Mouse (Mus musculus): ENCODE measurements around the gene Scrn1. TPM values are rescaled to one million over a fixed set of nuclear protein-coding genes. Genes with fewer than 3 reads are reported as not detected.

Gene Scrn1
- total and polyA plus RNA-seq, 2 experiments, result under 0.01 TPM; not detected in 1

GRCm38 (mm10) chr6:54463701-54464458 lies 102.4 kb downstream of the Scrn1 start:
- WGBS, result 52% methylated on average over 8 of the region's 8 CpGs

GRCm38 (mm10) chr6:54462766-54463165 lies 103.5 kb downstream of the Scrn1 start:
- Histone ChIP-seq H3K36me3 (ENCODE audit: control insufficient read depth, insufficient read depth, low read length) (no peaks in the 10 kb centered on the region), H3K9ac (ENCODE audit: low read depth, low read length) (no peak overlapping the region), H3K4me3 (ENCODE audit: insufficient read depth, low read depth, low read length) (no peak overlapping the region), H3K27ac (replicated peaks; ENCODE audit: insufficient read depth, low read depth, low read length) (no peak overlapping the region), H3K79me2 (ENCODE audit: control insufficient read depth, insufficient read depth, low read length) (peaks cover 5% of the 10 kb centered on the region; the same call in 1 of the 2 replicates), H3K27me3 (ENCODE audit: control insufficient read depth, insufficient read depth, low read length) (no peaks in the 10 kb centered on the region), H3K4me1 (ENCODE audit: control insufficient read depth, insufficient read depth, low read length) (peaks cover 24% of the 10 kb centered on the region)
- DNase-seq (ENCODE audit: extremely low read depth, low read depth, low spot score), result no peak
- 86% methylated on average over 6 of the region's 6 CpGs for WGBS
- TF ChIP-seq CTCF (IDR thresholded peaks at IDR 0.05; ENCODE audit: low read depth, low read length) (no peak), POLR2A (IDR thresholded peaks at IDR 0.05; ENCODE audit: extremely low read depth, insufficient read depth, low read length) (no peak)

More at GRCm38 (mm10) chr6:54463701-54464458, 102.4 kb downstream of the Scrn1 start:
- DNase-seq (ENCODE audit: extremely low read depth, low read depth, low spot score), result peak; percentile 85
- Histone ChIP-seq H3K4me3 (ENCODE audit: insufficient read depth, low read depth, low read length) (no peak overlapping the region), H3K4me1 (ENCODE audit: control insufficient read depth, insufficient read depth, low read length) (peaks cover 24% of the 10 kb centered on the region), H3K79me2 (ENCODE audit: control insufficient read depth, insufficient read depth, low read length) (peaks cover 5% of the 10 kb centered on the region; the same call in 1 of the 2 replicates), H3K36me3 (ENCODE audit: control insufficient read depth, insufficient read depth, low read length) (no peaks in the 10 kb centered on the region), H3K9ac (ENCODE audit: low read depth, low read length) (no peak overlapping the region), H3K27ac (replicated peaks; ENCODE audit: insufficient read depth, low read depth, low read length) (no peak overlapping the region), H3K27me3 (ENCODE audit: control insufficient read depth, insufficient read depth, low read length) (no peaks in the 10 kb centered on the region)
- TF ChIP-seq CTCF (IDR thresholded peaks at IDR 0.05; ENCODE audit: low read depth, low read length) (no peak), POLR2A (IDR thresholded peaks at IDR 0.05; ENCODE audit: extremely low read depth, insufficient read depth, low read length) (no peak)

GRCm38 (mm10) chr6:54460915-54461671 lies 105.2 kb downstream of the Scrn1 start:
- Histone ChIP-seq H3K79me2 (ENCODE audit: control insufficient read depth, insufficient read depth, low read length) (no peaks in the 10 kb centered on the region), H3K9ac (ENCODE audit: low read depth, low read length) (peak overlapping the region; percentile 12; the same call in 1 of the 2 replicates), H3K27me3 (ENCODE audit: control insufficient read depth, insufficient read depth, low read length) (no peaks in the 10 kb centered on the region), H3K27ac (replicated peaks; ENCODE audit: insufficient read depth, low read depth, low read length) (peak overlapping the region; percentile 77), H3K4me1 (ENCODE audit: control insufficient read depth, insufficient read depth, low read length) (peaks cover 24% of the 10 kb centered on the region), H3K4me3 (ENCODE audit: insufficient read depth, low read depth, low read length) (no peak overlapping the region), H3K36me3 (ENCODE audit: control insufficient read depth, insufficient read depth, low read length) (no peaks in the 10 kb centered on the region)
- TF ChIP-seq CTCF (IDR thresholded peaks at IDR 0.05; ENCODE audit: low read depth, low read length) (peak; percentile 28; the same call in 1 of the 2 replicates), POLR2A (IDR thresholded peaks at IDR 0.05; ENCODE audit: extremely low read depth, insufficient read depth, low read length) (no peak)
- 29% methylated on average over 13 of the region's 13 CpGs for WGBS
- peak; percentile 86 for DNase-seq (ENCODE audit: extremely low read depth, low read depth, low spot score)

- WGBS, result 68% methylated on average over 6 of the region's 6 CpGs
- H3K4me3 ChIP-seq (ENCODE audit: insufficient read depth, low read depth, low read length), result no peak overlapping the region
- no peak overlapping the region for H3K9ac ChIP-seq (ENCODE audit: low read depth, low read length)
- no peaks in the 10 kb centered on the region for H3K27me3 ChIP-seq (ENCODE audit: control insufficient read depth, insufficient read depth, low read length)
- TF ChIP-seq POLR2A (IDR thresholded peaks at IDR 0.05; ENCODE audit: extremely low read depth, insufficient read depth, low read length) (no peak), CTCF (IDR thresholded peaks at IDR 0.05; ENCODE audit: low read depth, low read length) (no peak)
- H3K36me3 ChIP-seq (ENCODE audit: control insufficient read depth, insufficient read depth, low read length), result no peaks in the 10 kb centered on the region
- DNase-seq (ENCODE audit: extremely low read depth, low read depth, low spot score), result no peak
- H3K4me1 ChIP-seq (ENCODE audit: control insufficient read depth, insufficient read depth, low read length), result peaks cover 24% of the 10 kb centered on the region
- H3K27ac ChIP-seq (replicated peaks; ENCODE audit: insufficient read depth, low read depth, low read length), result peak overlapping the region; percentile 71
- no peaks in the 10 kb centered on the region for H3K79me2 ChIP-seq (ENCODE audit: control insufficient read depth, insufficient read depth, low read length)
Observed at GRCm38 (mm10) chr6:54460172-54460914, 105.9 kb downstream of the Scrn1 start.

- no peak overlapping the region for H3K4me3 ChIP-seq (ENCODE audit: insufficient read depth, low read depth, low read length)
- DNase-seq (ENCODE audit: extremely low read depth, low read depth, low spot score), result no peak
- H3K9ac ChIP-seq (ENCODE audit: low read depth, low read length), result no peak overlapping the region
- no peaks in the 10 kb centered on the region for H3K27me3 ChIP-seq (ENCODE audit: control insufficient read depth, insufficient read depth, low read length)
- WGBS, result 68% methylated on average over 7 of the region's 7 CpGs
- no peak for TF ChIP-seq CTCF (IDR thresholded peaks at IDR 0.05; ENCODE audit: low read depth, low read length)
- TF ChIP-seq POLR2A (IDR thresholded peaks at IDR 0.05; ENCODE audit: extremely low read depth, insufficient read depth, low read length), result no peak
- peaks cover 17% of the 10 kb centered on the region for H3K4me1 ChIP-seq (ENCODE audit: control insufficient read depth, insufficient read depth, low read length)
- no peaks in the 10 kb centered on the region for H3K36me3 ChIP-seq (ENCODE audit: control insufficient read depth, insufficient read depth, low read length)
- H3K79me2 ChIP-seq (ENCODE audit: control insufficient read depth, insufficient read depth, low read length), result no peaks in the 10 kb centered on the region
- H3K27ac ChIP-seq (replicated peaks; ENCODE audit: insufficient read depth, low read depth, low read length), result no peak overlapping the region
Observed at GRCm38 (mm10) chr6:54459661-54460060, 106.6 kb downstream of the Scrn1 start.

Other genes starting within 250 kb of the Scrn1 start
- gene Prr15, start 240.7 kb downstream of the Scrn1 start, total RNA-seq (2014; rRNA removed), result 0.09 and 0.27 TPM in 2 replicates
- gene Prr15, start 240.7 kb downstream of the Scrn1 start, polyA plus RNA-seq (2012; rRNA removed), result 0.05 and 0.18 TPM in 2 replicates
- gene Wipf3, start 136.9 kb downstream of the Scrn1 start, total RNA-seq (2014; rRNA removed), result 6.0 and 6.4 TPM in 2 replicates
- gene Wipf3, start 136.9 kb downstream of the Scrn1 start, polyA plus RNA-seq (2012; rRNA removed), result 2.0 and 2.3 TPM in 2 replicates
- 13.0 and 13.4 TPM in 2 replicates for gene Plekha8, start 28.6 kb upstream of the Scrn1 start, total RNA-seq (2014; rRNA removed)
- 3.6 and 5.2 TPM in 2 replicates for gene Plekha8, start 28.6 kb upstream of the Scrn1 start, polyA plus RNA-seq (2012; rRNA removed)
- gene Fkbp14, start 30.8 kb upstream of the Scrn1 start, total RNA-seq (2014; rRNA removed), result 4.6 and 5.0 TPM in 2 replicates
- 2.0 and 2.4 TPM in 2 replicates for gene Fkbp14, start 30.8 kb upstream of the Scrn1 start, polyA plus RNA-seq (2012; rRNA removed)
- 1.6 and 2.1 TPM in 2 replicates for gene Mturn, start 115.1 kb upstream of the Scrn1 start, total RNA-seq (2014; rRNA removed)
- gene Mturn, start 115.1 kb upstream of the Scrn1 start, polyA plus RNA-seq (2012; rRNA removed), result 0.89 and 1.1 TPM in 2 replicates

Measured in liver, adult 2 months (tissue).